Mouse (Mus musculus) induced T-regulatory cell, adult 2 months (primary cell): ENCODE data around the gene Rfx4.

ENCODE experiments used
- DNase-seq: peaks from one replicate; pipeline ENCODE4 v3.0.0-alpha.2; 2012; ENCODE audit warnings: low read depth

Gene Rfx4

DNA sequence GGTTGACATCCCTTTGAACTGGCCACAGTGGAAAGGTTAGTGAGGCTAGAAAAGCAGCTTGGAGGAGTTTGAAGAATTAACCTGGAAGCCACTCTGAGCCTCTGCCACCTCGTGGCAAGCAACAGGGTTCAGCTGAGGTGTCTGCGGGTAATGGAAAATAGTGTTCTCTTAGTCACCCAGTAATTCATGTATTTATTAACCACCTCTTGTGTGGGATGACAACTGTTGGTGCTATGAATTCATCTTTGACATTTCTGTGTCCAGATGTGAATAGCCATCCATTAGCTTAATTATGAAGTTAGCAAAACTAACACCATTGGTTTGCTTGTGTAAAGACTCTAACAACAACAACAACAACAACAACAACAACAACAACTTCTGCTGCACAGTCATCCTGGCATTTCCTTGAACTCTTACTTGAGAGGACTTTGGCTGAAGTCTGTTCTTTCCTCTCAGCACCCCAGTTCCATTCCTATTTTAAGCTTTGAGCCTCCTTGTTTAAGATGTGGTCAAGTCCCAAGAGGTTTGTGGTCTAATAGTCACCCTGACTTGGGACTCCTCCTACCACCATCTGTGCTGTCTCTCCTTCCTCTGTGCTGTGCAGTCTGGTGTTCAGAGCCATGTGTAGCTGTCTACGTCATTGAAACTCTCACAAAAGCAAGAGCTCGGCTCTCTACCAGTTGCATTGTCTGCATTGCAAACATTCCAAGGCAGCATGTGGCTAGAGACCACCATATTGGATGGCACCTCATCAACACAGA, 60.0 kb downstream of the Rfx4 start:
- peak; percentile 5 for DNase-seq

DNA sequence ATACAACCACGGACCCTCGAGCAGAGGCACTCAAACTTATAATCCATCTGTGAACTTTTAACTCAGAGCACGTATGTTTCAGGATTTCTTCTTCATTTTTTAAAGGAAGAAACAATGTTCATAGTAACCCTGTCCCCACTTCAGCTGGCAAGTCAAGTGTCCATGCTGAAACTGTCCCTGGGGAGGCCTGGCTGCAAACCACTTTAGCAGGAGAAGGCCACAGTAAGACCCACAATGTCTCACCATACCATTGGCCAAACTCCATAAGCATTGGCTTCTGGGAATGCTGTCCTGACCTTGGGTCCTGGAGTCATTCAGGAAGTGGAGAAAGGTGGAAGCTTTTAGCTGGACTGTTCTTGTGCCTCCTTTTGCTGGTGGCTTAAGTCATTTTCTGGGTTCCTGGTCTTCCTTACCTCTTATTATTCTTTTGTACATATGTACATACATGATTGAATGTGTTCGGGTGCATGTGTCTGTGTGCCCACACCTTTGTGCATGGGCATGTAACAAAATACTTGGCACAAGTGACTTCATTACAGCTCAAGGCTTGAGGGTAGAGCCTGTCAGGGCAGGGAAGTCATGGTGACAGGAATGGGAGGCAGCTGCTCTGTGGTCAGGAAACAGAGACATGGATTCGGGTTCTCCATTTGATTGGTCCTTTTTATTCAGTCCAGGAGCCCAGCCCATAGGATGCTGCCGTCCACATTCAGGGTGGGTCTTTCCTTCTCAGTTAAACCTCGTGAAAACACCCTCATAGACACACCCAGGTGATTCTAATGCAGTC, 61.4 kb downstream of the Rfx4 start:
- DNase-seq = no peak

DNA sequence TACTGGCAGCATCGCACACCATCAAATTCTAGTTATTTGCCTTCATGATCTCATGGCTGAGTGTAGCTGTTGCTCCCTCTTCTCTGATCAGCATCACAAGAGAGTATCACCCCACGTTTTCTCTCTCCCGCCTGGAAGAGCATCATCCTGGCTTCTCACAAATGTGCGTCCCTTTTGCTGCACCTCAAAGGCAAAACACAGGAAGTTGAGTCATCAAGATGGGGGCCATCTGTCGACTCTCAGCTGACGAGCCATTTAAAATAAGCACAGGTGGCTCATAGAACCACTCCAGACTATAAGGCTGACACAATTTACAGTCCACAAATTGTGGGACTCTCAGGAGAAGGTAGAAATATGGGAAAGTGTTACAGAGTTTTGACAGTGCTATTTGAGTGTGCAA, 63.8 kb downstream of the Rfx4 start:
- DNase-seq = no peak

DNA sequence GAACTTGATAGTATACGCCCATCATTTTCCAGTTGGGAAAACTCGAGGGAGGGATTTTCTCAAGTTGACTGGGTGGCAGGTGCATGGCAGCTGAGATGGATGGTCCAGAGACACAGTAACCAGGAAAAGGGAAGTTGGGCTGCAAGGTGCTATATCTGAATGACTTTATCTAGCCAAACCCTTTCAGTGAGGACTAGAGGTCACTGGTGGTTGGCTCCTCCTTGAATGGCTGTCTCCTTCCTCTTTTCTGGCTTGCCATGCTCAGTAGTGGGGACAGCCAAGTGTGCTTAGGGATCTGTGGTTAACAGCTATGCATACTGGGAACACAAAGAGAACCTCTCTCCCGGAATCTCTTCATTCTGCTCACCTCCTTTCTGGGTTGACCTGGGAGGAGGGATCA, 64.4 kb downstream of the Rfx4 start:
- no peak for DNase-seq

DNA sequence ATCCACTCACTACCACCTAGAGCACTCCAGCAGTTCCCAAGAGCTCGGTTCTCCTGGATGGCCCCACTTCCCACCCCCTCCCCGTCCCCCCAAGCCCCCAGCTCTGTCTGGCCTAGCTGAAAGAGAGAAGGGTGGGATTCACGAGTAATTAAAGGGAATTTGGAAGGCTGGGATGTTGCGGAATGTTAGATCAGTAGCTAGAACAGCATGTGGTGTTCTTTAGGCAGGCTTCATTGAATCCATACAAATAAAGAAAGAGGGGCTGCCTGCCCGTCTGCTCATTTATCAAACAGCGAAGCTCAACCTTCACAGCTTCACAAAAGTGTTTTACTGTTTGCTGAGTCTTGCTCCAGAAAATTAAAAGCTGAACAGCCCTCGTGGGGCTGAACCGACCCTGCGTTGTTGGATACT, 66.9 kb downstream of the Rfx4 start:
- DNase-seq = no peak

DNA sequence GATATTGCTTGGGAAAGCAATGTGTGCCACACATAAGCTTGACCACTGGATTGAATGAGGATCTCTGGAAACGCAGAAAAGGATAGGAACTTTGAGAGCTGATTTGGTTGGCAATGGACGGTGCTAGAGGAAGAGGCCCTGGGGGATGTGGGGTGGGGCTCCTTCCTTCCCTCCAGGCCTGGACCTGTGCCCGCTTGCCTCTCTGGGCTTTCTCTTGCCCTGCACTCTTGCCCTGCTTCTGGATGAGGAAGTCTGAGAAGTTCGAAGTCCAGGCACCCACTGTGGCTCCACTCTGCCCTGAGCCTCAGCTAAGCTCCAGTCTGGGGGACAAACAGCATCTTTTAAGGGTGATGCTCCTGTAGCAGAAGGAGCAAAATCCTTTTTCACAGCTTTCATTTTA, 67.8 kb downstream of the Rfx4 start:
- DNase-seq = no peak

DNA sequence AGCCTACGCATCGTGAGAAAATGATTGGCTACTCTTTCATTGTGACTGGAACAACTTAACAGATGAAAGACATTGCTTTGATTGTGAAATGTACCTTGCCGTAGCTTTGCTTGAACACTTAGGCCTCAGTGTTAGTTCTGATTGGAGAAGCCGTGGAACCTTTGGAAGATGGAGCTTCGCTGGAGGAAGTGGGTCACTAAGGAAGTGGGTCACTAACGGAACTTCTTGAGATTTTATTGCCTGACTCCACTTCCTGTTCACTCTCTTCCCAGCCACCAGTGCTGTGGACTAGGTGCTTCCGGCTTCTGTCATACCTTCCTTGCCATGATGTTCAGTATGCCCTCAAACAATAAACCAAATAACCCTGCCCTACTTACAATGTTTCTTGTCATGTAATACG, 73.1 kb downstream of the Rfx4 start:
- DNase-seq = no peak

DNA sequence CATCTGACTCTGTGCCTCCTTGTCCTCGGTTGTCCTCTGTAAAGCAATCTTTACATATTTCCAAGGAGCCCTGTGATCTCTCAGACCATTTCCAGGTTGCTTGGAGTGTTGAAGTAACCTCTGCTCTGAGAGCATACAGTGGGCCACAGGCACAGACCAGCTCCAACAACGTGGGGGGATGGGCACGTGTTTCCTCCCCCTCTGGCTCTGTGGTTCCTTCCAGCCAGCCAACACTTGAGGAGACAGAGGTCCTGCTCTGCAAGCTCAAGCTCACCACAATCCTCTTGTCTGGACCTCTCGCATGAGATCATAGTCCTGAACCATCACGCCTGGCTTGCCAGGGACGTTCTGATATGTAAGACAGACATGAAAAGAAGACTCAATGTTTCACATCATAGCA, 79.7 kb downstream of the Rfx4 start:
- no peak for DNase-seq

DNA sequence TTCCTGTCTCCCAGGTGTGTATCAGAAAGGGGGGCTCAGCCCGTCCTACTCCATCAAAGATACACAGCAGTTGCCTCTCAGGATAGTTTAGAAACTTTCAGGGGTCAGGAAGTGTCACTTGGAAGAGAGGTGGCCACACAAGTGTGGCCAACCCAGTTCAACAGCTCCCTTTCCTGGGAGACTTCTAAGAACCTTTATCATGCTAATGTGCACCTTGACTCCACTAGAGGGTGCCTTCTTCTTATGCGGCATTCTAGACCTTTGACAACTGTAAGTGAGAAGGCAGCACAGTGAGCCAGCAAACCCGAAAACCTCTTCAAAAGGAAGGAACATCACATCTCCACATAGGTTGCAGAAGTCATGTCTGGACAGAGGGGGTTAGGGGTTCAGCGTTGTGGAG, 80.2 kb downstream of the Rfx4 start:
- peak; percentile 43 for DNase-seq

DNA sequence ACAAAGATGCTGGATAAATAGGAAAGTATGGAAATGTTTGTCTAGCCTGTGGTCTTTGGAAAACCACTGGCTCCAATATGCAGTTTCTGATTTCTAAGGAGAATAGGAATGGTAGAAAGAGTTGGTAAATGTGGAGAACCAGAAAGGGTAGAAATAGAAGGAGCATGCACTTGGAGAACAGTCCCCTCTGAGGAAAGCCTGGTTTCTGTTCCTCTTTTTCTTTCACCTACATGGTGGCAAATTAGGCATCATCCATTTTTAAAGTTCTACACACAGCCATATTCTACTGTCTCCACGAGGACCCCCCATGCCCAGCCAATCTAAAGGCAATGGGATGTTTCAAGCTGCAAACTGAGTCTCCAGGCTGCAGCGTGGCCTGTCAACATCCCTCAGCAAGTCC, 81.5 kb downstream of the Rfx4 start:
- no peak for DNase-seq

DNA sequence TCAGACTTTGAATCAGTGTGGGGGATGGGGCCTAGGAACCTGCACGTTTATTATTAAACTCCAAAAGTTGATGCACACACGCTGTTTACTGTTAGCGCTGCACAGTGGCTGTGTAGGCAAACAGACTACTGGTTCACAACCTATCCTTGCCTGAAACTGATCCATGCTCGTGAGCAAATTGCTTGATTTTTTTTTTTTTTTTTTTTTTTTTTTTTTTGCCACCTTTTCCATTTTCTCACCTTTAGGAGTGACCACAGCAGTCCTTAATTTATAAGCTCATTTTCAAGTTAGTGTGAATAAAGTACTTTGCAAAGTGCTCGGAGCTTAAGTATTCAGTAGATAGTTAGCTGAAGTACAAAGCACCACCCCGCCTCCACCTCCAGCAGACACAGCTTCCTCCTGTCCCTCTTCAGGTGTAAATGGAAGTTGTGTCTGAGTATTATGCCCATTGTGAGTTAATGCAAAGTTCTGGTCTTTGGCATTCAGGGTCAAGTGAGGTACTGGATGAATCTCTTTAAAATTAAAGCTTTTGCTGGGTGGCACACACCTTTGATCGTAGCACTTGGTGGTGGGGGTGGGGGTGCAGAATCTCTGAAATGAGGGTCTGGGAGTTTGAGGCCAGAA, 83.1 kb downstream of the Rfx4 start:
- DNase-seq = no peak

DNA sequence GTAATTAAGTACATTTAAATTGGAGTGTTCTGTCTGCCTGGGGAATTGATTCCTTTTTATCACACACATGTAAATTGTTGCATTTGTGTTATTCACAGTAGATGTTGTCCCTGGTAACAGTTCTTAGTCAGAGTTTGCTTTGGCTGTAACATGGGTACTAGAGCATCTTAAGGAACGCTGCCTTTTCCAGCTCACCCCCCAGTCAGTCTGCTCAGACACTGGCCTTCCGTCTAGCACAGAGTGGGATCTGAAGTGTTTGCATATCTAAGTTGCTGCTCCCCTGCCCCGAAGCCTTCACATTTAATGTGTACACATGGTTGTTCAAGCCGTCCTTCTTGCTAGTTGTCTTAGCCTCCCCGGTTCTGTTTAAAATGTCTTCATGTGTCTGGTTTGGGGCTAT, 90.8 kb downstream of the Rfx4 start:
- no peak for DNase-seq

DNA sequence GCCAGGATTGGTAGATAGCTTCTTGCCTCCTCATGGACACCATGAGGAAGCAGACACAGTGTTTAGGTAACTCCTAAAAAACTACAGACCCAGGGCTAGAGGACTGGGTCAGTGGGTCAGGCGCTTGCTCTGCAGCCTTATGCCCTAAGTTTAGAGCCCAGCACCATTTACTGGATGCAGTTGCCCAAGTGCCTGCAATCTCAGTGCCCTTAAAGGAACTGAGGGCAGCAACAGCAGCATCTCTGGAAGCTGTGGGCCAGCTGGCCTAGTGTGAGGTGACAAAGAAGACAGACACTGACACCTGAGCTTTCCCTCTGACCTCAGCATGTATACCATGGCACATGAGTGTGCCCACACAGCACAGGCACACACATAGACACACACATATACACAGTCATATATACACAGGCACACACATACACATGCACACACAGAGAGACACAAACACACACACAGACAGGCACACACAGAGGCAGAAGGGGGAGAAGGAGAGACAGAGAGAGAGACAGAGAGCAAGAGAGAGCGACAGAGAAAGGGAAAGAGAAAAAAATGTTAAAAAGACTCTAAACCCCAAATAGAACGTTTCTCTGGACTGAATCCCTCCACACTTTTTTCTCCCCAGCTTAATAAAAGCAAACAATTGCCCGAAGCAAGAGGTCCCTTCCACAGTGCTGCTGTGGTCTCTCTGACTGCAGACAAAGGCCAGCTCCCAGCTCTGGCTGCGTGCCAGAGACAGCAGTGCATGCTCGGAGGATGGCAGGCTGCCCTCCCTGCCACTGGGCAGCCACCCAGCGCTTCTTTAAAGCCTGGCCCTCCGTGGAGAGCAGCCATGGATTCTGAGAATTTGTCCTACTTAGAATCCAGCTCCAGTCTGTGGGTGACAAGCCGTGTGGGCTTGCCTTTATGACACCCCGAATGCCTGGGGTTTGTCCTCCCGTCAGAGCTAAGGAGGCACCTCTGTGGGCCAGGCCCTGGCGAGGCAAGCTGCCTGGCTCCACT, 96.4 kb downstream of the Rfx4 start:
- no peak for DNase-seq

DNA sequence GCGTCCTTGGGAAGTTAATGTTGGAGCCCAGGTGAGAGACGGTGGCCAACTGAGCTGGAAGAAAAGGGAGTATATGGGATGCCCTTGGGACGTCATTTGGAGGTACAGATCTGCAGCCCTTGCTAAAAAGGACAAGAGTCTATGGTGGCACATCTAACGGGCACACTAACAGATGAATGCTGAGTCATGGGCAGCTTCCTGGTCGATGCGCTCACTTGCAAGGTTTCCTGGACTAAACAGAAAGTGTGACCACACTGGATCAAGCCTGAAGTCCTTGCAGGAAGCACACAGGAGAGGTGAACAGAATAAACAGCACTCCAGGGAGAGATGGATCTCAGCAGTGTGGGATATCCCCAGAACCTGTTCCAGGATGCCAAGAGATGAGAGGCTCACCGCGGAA, 98.2 kb downstream of the Rfx4 start:
- DNase-seq = no peak

DNA sequence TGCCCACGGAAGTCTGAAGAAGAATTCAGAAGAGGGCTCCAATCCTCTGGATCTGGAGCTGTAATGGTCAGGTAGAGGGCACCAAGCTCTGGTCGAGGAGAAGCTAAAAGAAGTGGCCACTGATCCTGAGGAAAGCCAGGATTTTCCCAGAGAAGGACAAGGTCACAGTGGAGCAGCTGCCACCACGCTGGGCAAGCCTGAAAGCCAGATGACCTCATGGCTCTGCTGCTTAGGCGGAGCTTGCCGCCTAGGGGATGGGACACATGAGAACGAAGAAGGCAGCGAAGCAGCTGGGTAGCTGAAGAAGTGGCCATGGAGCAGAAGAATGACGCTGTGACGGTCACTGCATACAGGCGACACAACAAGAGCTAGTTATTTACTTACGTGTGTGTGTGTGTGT, 99.6 kb downstream of the Rfx4 start:
- DNase-seq = no peak

DNA sequence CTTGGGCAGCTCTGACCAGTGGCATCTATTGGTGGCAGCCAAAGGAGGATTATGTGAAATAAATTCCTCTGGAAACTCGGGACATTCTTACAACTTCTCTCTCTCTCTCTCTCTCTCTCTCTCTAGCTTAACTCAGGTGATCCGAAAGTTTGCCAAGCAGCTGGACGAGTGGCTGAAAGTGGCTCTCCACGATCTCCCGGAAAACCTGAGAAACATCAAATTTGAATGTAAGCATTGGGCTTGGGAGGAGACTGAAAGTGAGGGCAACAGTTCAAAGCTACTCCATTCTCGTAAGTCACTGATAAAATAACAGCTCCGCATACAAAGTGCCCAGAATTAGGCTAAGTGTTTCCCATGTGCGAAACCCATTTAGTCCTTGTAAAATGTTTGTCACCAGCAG, 102.5 kb downstream of the Rfx4 start:
- no peak for DNase-seq

DNA sequence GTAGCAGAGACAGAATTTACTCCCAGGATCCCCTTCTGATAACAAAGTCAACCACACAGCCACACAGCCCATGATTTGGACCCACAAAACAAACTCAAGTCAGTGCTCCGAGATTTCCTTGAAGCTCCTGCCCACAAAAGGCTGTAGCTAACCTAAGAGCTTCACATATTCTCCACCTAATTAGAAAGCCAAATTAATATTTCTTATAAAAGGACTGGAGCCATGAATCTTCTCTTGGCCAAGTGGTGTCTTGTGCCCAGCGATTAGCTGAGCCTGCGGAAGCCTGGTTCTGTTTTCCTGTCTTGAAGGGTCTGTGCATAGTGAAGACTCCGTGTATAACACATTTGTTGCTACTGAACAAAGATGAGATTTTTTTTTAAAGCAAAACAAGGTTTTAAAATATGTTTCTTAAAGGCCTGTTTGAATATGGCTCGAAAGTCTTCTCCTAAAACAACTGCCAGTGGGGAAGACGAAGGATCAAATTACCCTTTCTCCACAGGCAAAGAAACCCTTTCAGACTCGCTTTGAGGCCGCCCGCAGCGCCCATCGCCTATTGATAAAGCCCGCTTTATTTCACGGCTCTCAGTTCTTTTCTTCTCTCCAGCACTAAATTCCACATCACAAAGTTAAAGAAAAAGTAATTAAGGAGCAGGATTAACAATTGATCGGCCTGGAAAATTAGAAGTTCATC, 103.1 kb downstream of the Rfx4 start:
- no peak for DNase-seq

DNA sequence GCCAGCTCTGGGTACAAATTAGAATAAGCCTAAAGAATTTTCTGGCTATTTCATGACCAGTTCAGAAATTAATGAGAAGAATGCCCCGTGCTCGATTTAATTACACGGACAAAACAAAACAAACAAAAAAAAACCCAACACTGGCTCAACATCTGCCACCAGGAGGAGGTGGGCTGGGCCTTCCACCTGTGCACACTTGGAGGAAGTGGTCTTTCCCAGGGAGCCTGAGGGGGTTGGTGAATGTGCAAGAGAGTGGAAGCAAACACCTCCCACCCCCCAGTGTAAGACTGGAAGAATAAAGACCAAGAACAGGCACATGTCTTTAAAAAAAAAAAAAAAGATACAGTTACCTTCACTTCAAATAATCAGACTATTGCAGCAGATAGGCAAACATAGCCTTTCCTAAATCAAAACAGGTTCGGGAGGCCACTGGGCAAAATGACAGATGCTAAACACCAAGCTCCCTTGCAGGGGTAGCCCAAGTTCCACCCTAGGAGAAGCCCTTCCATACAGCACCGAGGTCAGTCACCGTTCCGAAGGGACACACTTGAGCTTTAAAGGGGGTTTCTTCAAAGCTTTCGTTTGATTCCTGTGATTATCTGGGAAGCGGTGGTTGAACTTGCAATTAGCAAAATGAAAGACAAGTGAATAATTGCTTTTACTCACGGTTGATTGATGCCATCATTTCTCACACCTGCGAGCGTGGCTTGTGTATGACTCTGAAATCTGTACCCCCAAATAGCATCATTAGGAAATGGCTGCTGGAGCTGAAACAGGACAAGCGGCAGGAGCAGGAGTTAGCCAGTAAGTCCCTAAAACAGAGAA, 103.9 kb downstream of the Rfx4 start:
- no peak for DNase-seq

DNA sequence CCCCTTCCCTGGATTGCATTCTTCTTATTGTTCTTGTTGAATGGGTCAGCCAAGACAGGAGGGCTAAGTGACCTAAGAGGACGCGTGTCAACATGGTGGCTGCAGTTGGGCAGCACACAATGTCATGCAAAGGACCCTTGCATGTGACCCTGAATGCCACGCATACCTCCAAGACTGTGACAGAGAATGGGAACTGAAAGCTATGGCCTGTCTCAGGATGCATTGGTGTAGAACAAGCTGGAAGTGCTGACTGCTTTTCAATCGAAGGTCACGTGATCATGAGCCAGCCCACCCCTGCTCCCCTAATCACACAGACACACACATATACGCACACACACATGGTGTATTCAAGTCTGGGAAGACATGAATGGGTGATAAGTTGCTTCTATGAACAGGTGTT, 107.6 kb downstream of the Rfx4 start:
- no peak for DNase-seq

DNA sequence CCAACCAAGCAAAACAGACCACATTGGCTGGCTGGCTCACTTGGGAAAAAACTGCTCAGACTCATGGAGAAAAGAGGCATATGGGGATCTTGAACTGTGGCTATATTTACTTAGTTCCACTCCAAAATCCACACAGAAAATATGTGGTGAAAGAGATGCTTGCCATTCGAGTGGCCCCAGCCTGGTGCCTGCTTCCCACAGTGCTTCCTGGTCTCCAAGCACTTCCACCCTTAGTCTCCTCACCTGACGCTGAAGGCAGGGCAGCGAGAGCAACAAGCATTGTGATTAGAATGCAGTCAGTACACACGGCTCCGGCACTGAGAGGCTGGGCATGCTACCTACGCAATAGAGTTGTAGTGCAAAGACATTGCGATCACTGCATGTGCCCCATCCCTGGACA, 111.7 kb downstream of the Rfx4 start:
- DNase-seq = no peak

DNA sequence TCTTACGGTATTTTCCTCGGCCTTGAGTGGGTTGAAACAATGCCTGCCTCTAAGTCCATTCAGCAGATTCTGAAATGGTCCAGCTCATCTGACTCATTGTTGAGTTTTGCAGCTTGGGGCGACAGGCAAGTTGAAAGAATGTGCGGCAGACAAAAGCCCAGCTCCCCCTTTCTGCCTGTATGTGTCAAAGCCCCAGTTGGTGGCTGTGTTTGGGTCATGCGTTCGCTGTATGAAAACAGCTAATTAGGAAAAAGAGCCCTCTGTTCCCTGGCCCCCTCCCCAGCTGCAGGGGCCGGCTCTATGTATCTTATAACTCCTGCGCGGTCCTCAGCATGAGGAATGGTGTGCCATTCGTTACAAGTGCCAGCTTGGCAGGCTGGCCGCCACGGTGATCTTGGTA, 115.4 kb downstream of the Rfx4 start:
- no peak for DNase-seq
